Mouse (Mus musculus): ENCODE data around the gene Capn2. TPM values are rescaled to one million over a fixed set of nuclear protein-coding genes. Genes with fewer than 3 reads are reported as not detected.

Gene Capn2
- total and polyA plus RNA-seq, 2 experiments, result 9.3 to 27.8 TPM

DNA sequence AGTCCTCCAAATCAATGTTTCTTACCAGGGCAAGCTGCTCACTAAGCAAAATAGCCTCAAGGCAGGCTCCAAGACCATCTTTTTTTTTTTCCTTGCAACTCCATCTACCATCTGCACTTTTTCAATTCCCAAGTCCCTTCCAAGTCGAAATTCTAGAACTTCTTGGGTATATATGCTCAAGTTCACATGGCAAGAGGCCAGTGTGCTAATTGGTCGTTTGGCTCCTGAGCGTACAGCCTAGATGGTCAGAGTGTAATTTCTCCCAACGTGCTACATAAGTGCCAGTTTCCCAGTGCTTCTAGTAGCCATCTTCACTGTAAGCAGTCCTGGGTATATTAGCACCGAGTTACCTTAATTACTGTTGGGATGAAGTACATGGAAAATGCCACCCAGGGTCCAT lies 5.6 kb upstream of the Capn2 start:
- H3K79me2 ChIP-seq (ENCODE audit: control insufficient read depth, insufficient read depth, low read length), result no peaks in the 10 kb centered on the region
- no peak overlapping the region for H3K27ac ChIP-seq (replicated peaks; ENCODE audit: insufficient read depth, low read depth, low read length)
- H3K4me1 ChIP-seq (ENCODE audit: control insufficient read depth, insufficient read depth, low read length), result 0 out of 2 replicates have a peak, but pooled peaks cover 2% of the 10 kb centered on the region
- H3K4me3 ChIP-seq (ENCODE audit: insufficient read depth, low read depth, low read length), result no peak overlapping the region
- H3K36me3 ChIP-seq (ENCODE audit: control insufficient read depth, insufficient read depth, low read length), result no peaks in the 10 kb centered on the region
- no peak overlapping the region for H3K9ac ChIP-seq (ENCODE audit: low read depth, low read length)
- H3K27me3 ChIP-seq (ENCODE audit: control insufficient read depth, insufficient read depth, low read length), result no peaks in the 10 kb centered on the region
- whole genome bisulfite sequencing, result 81% methylated on average over 5 of the region's 5 CpGs
- TF ChIP-seq POLR2A (IDR thresholded peaks at IDR 0.05; ENCODE audit: extremely low read depth, insufficient read depth, low read length) (no peak), CTCF (IDR thresholded peaks at IDR 0.05; ENCODE audit: low read depth, low read length) (no peak)
- no peak for DNase-seq (ENCODE audit: extremely low read depth, low read depth, low spot score)

- TF ChIP-seq CTCF (IDR thresholded peaks at IDR 0.05; ENCODE audit: low read depth, low read length) (no peak), POLR2A (IDR thresholded peaks at IDR 0.05; ENCODE audit: extremely low read depth, insufficient read depth, low read length) (no peak)
- H3K9ac ChIP-seq (ENCODE audit: low read depth, low read length), result no peak overlapping the region
- no peaks in the 10 kb centered on the region for H3K27me3 ChIP-seq (ENCODE audit: control insufficient read depth, insufficient read depth, low read length)
- no peak for DNase-seq (ENCODE audit: extremely low read depth, low read depth, low spot score)
- no peak overlapping the region for H3K27ac ChIP-seq (replicated peaks; ENCODE audit: insufficient read depth, low read depth, low read length)
- H3K4me3 ChIP-seq (ENCODE audit: insufficient read depth, low read depth, low read length), result no peak overlapping the region
- WGBS, result 91% methylated on average over 8 of the region's 8 CpGs
- no peaks in the 10 kb centered on the region for H3K36me3 ChIP-seq (ENCODE audit: control insufficient read depth, insufficient read depth, low read length)
- H3K4me1 ChIP-seq (ENCODE audit: control insufficient read depth, insufficient read depth, low read length), result 0 out of 2 replicates have a peak, but pooled peaks cover 2% of the 10 kb centered on the region
- peaks cover 8% of the 10 kb centered on the region; the same call in 1 of the 2 replicates for H3K79me2 ChIP-seq (ENCODE audit: control insufficient read depth, insufficient read depth, low read length)
These were observed 3.6 kb upstream of the Capn2 start for GRCm38 (mm10) chr1:182520938-182521500.

DNA sequence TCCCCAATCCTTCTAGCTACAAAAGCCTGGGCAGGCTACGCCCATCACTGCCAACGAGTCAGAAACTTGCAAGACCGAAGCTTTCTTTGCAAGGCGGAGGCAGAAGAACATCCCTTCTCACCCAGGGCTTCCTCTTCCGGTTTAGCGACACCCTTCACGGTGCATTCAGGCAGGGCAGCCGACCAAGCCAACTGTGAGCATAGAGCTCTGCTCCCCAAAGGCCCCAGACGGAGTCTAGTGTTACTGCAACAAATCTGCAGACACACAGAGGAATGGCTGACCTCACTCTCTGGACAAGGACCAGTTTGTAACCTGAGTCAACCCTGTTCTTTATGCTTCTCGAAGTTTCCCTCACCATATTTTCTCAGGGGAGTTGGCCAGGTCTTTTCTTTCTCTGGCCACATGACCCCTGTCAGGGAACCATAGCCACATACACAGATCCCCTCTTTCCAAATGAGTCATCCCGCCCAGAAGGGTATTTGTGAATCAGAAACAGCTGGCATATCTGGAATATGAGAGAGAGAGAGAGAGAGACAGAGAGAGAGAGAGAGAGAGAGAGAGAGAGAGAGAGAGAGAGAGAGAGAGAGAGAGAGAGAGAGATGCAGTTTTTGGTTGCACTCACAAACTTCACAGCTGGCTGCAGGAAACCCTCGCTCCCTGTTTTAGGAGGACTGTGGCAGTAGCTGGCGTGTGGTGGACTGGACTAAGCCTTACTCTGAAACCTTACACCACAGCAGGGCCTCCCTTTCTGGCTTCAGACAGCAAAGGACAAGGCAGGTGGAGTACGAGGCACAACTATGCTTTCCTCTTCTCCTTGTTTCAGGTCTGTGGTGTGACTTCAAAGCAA lies 2.9 kb upstream of the Capn2 start:
- 57% methylated on average over 14 of the region's 14 CpGs for WGBS
- DNase-seq (ENCODE audit: extremely low read depth, low read depth, low spot score), result no peak
- no peaks in the 10 kb centered on the region for H3K36me3 ChIP-seq (ENCODE audit: control insufficient read depth, insufficient read depth, low read length)
- H3K79me2 ChIP-seq (ENCODE audit: control insufficient read depth, insufficient read depth, low read length), result peaks cover 9% of the 10 kb centered on the region; the same call in 1 of the 2 replicates
- no peak for TF ChIP-seq POLR2A (IDR thresholded peaks at IDR 0.05; ENCODE audit: extremely low read depth, insufficient read depth, low read length)
- no peak for TF ChIP-seq CTCF (IDR thresholded peaks at IDR 0.05; ENCODE audit: low read depth, low read length)
- H3K9ac ChIP-seq (ENCODE audit: low read depth, low read length), result no peak overlapping the region
- no peaks in the 10 kb centered on the region for H3K27me3 ChIP-seq (ENCODE audit: control insufficient read depth, insufficient read depth, low read length)
- H3K4me3 ChIP-seq (ENCODE audit: insufficient read depth, low read depth, low read length), result no peak overlapping the region
- H3K27ac ChIP-seq (replicated peaks; ENCODE audit: insufficient read depth, low read depth, low read length), result peak overlapping the region; percentile 21; the same call in 1 of the 2 replicates
- H3K4me1 ChIP-seq (ENCODE audit: control insufficient read depth, insufficient read depth, low read length), result 0 out of 2 replicates have a peak, but pooled peaks cover 2% of the 10 kb centered on the region

DNA sequence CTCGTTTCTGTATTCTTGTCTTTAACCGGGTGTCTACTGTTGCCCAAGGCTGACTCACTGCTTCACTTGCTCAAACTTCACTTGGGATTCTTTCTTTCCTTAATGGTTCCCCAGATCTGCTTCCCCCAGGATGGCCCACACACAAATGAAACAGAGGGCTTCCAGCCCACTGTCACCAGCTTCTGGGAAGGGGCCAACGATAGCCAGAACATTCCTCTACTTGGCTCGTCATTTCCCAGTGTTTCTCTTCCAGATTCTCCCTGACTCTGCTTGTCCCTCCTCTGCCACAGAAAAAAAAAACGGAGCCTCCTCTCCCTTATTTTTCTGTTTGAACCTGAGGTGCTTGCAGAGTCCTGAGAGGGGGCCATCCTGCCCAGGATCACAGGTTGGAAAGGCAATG lies 1.9 kb upstream of the Capn2 start:
- no peak overlapping the region for H3K4me3 ChIP-seq (ENCODE audit: insufficient read depth, low read depth, low read length)
- no peak overlapping the region for H3K9ac ChIP-seq (ENCODE audit: low read depth, low read length)
- DNase-seq (ENCODE audit: extremely low read depth, low read depth, low spot score), result no peak
- peak overlapping the region; percentile 36 for H3K27ac ChIP-seq (replicated peaks; ENCODE audit: insufficient read depth, low read depth, low read length)
- peaks cover 11% of the 10 kb centered on the region; the same call in 1 of the 2 replicates for H3K79me2 ChIP-seq (ENCODE audit: control insufficient read depth, insufficient read depth, low read length)
- H3K36me3 ChIP-seq (ENCODE audit: control insufficient read depth, insufficient read depth, low read length), result no peaks in the 10 kb centered on the region
- no peaks in the 10 kb centered on the region for H3K27me3 ChIP-seq (ENCODE audit: control insufficient read depth, insufficient read depth, low read length)
- 80% methylated on average over 5 of the region's 5 CpGs for WGBS
- H3K4me1 ChIP-seq (ENCODE audit: control insufficient read depth, insufficient read depth, low read length), result 0 out of 2 replicates have a peak, but pooled peaks cover 4% of the 10 kb centered on the region
- no peak for TF ChIP-seq CTCF (IDR thresholded peaks at IDR 0.05; ENCODE audit: low read depth, low read length)
- TF ChIP-seq POLR2A (IDR thresholded peaks at IDR 0.05; ENCODE audit: extremely low read depth, insufficient read depth, low read length), result no peak

DNA sequence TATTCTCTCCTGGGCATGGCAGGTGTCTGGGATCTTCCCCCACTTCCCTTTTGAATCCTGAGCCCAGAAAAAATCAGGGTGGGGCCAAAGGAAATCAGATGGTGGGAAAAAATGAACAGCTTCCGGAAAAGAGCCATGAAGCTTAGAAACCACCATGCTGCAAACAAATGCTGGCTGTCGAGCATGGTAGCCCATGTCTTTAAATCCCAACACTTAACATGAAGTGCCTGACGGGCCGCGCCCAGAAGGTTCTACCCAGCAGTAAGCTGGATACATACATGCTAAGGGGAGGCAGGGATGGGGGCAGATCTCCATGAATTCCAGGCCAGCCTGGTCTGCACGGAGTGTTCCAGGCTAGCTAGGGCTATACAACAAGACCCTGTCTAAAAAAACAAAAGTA lies 1.4 kb upstream of the Capn2 start:
- no peak overlapping the region for H3K4me3 ChIP-seq (ENCODE audit: insufficient read depth, low read depth, low read length)
- DNase-seq (ENCODE audit: extremely low read depth, low read depth, low spot score), result no peak
- 91% methylated on average over 6 of the region's 6 CpGs for WGBS
- no peaks in the 10 kb centered on the region for H3K36me3 ChIP-seq (ENCODE audit: control insufficient read depth, insufficient read depth, low read length)
- H3K27ac ChIP-seq (replicated peaks; ENCODE audit: insufficient read depth, low read depth, low read length), result no peak overlapping the region
- peaks cover 11% of the 10 kb centered on the region; the same call in 1 of the 2 replicates for H3K79me2 ChIP-seq (ENCODE audit: control insufficient read depth, insufficient read depth, low read length)
- TF ChIP-seq CTCF (IDR thresholded peaks at IDR 0.05; ENCODE audit: low read depth, low read length), result no peak
- TF ChIP-seq POLR2A (IDR thresholded peaks at IDR 0.05; ENCODE audit: extremely low read depth, insufficient read depth, low read length), result no peak
- no peaks in the 10 kb centered on the region for H3K27me3 ChIP-seq (ENCODE audit: control insufficient read depth, insufficient read depth, low read length)
- no peak overlapping the region for H3K9ac ChIP-seq (ENCODE audit: low read depth, low read length)
- 0 out of 2 replicates have a peak, but pooled peaks cover 4% of the 10 kb centered on the region for H3K4me1 ChIP-seq (ENCODE audit: control insufficient read depth, insufficient read depth, low read length)
